Mouse (Mus musculus) embryonic facial prominence, embryonic 12.5 days (tissue): ENCODE measurements at regions not wholly inside any gene's neighbourhood (a gene's known extent, or its start where the extent isn't known, plus 50 kb on each side); places are given as distances from the start of the nearest gene placed in this dataset.

Source experiments
- ATAC-seq: fragments of 200-750 bp; cut with Nextera tagmentation; 2 replicates; pipeline ENCODE4 v1.8.0; 2017; ENCODE audit not compliant: insufficient number of reproducible peaks, insufficient read depth, low FRiP score, low TSS enrichment
- H3K27ac ChIP-seq: fragments of 300-500 bp; sonication (generic); 2 replicates; pipeline ENCODE4 v1.5.1; 2016; ENCODE audit warnings: mild to moderate bottlenecking
- H3K27me3 ChIP-seq: fragments of 300-500 bp; sonication (generic); 2 replicates; pipeline ENCODE4 v1.6.1; 2016; ENCODE audit warnings: mild to moderate bottlenecking, moderate library complexity
- H3K36me3 ChIP-seq: fragments of 300-500 bp; sonication (generic); 2 replicates; pipeline ENCODE4 v1.6.1; 2016; ENCODE audit warnings: mild to moderate bottlenecking
- H3K4me1 ChIP-seq: fragments of 300-500 bp; sonication (generic); 2 replicates; pipeline ENCODE4 v1.6.1; 2016
- H3K4me2 ChIP-seq: fragments of 300-500 bp; sonication (generic); replicated peaks from 2 replicates; pipeline ENCODE4 v1.6.1; 2016; ENCODE audit warnings: mild to moderate bottlenecking, moderate library complexity
- H3K4me3 ChIP-seq: fragments of 300-500 bp; sonication (generic); 2 replicates; pipeline ENCODE4 v1.5.1; 2016; ENCODE audit warnings: mild to moderate bottlenecking
- H3K9ac ChIP-seq: fragments of 300-500 bp; sonication (generic); 2 replicates; pipeline ENCODE4 v1.6.1; 2016; ENCODE audit warnings: mild to moderate bottlenecking, moderate library complexity
- H3K9me3 ChIP-seq: fragments of 300-500 bp; sonication (generic); 2 replicates; pipeline ENCODE4 v1.6.1; 2016; ENCODE audit warnings: mild to moderate bottlenecking, moderate library complexity
- WGBS: fragments of 180-500 bp; shearing (Covaris S2); methylation state at CpG from one replicate; pipeline ENCODE4 v1.1.7; 2016; 5-methylcytosine and 5-hydroxymethylcytosine counted together

- no peak overlapping the region for H3K4me2 ChIP-seq
- H3K4me3 ChIP-seq = no peak overlapping the region
- ATAC-seq = no peak
- peaks cover 12% of the 10 kb centered on the region; the same call in 1 of the 2 replicates for H3K4me1 ChIP-seq
- 29% methylated on average over 4 of the region's 4 CpGs for WGBS
- no peaks in the 10 kb centered on the region for H3K27me3 ChIP-seq
- no peak overlapping the region for H3K9ac ChIP-seq
- no peak overlapping the region for H3K27ac ChIP-seq
- no peaks in the 10 kb centered on the region for H3K36me3 ChIP-seq
- H3K9me3 ChIP-seq = no peaks in the 10 kb centered on the region
These were observed 174.1 kb downstream of the Uaca start for GRCm38 (mm10) chr9:60968281-60969031.

GRCm38 (mm10) chr9:60972201-60972910 lies 178.0 kb downstream of the Uaca start:
- Histone ChIP-seq H3K27me3 (no peaks in the 10 kb centered on the region), H3K4me1 (0 out of 2 replicates have a peak, but pooled peaks cover 8% of the 10 kb centered on the region), H3K4me3 (no peak overlapping the region), H3K36me3 (no peaks in the 10 kb centered on the region), H3K4me2 (no peak overlapping the region), H3K9ac (no peak overlapping the region), H3K9me3 (no peaks in the 10 kb centered on the region), H3K27ac (no peak overlapping the region)
- WGBS = 77% methylated on average over 9 of the region's 9 CpGs
- no peak for ATAC-seq

GRCm38 (mm10) chr9:60974546-60974945 lies 180.2 kb downstream of the Uaca start:
- no peak for ATAC-seq
- WGBS = 86% methylated on average over 1 of the region's 1 CpGs
- no peaks in the 10 kb centered on the region for H3K4me1 ChIP-seq
- no peak overlapping the region for H3K9ac ChIP-seq
- no peak overlapping the region for H3K4me3 ChIP-seq
- no peaks in the 10 kb centered on the region for H3K9me3 ChIP-seq
- no peak overlapping the region for H3K4me2 ChIP-seq
- no peaks in the 10 kb centered on the region for H3K27me3 ChIP-seq
- H3K36me3 ChIP-seq = no peaks in the 10 kb centered on the region
- no peak overlapping the region for H3K27ac ChIP-seq

- 0 out of 2 replicates have a peak, but pooled peaks cover 9% of the 10 kb centered on the region for H3K4me1 ChIP-seq
- ATAC-seq = no peak
- H3K36me3 ChIP-seq = no peaks in the 10 kb centered on the region
- H3K4me2 ChIP-seq = no peak overlapping the region
- no peaks in the 10 kb centered on the region for H3K9me3 ChIP-seq
- H3K27ac ChIP-seq = no peak overlapping the region
- no peaks in the 10 kb centered on the region for H3K27me3 ChIP-seq
- H3K9ac ChIP-seq = no peak overlapping the region
- H3K4me3 ChIP-seq = no peak overlapping the region
- WGBS = 55% methylated on average over 13 of the region's 13 CpGs
These were observed 188.2 kb downstream of the Uaca start for GRCm38 (mm10) chr9:60982383-60983085.

- no peak overlapping the region for H3K27ac ChIP-seq
- H3K9me3 ChIP-seq = no peaks in the 10 kb centered on the region
- no peaks in the 10 kb centered on the region for H3K27me3 ChIP-seq
- H3K4me3 ChIP-seq = no peak overlapping the region
- H3K4me2 ChIP-seq = no peak overlapping the region
- H3K4me1 ChIP-seq = 0 out of 2 replicates have a peak, but pooled peaks cover 9% of the 10 kb centered on the region
- no peaks in the 10 kb centered on the region for H3K36me3 ChIP-seq
- 28% methylated on average over 5 of the region's 5 CpGs for WGBS
- no peak overlapping the region for H3K9ac ChIP-seq
- ATAC-seq = no peak
These were observed 188.9 kb downstream of the Uaca start for GRCm38 (mm10) chr9:60983246-60983645.

- 62% methylated on average over 4 of the region's 4 CpGs for WGBS
These were observed 193.8 kb downstream of the Uaca start for GRCm38 (mm10) chr9:60988113-60988512.

GRCm38 (mm10) chr9:60989670-60990391 lies 195.5 kb downstream of the Uaca start:
- Histone ChIP-seq H3K4me2 (no peak overlapping the region), H3K4me3 (no peak overlapping the region), H3K9me3 (no peaks in the 10 kb centered on the region), H3K4me1 (peaks cover 6% of the 10 kb centered on the region; the same call in 1 of the 2 replicates), H3K9ac (no peak overlapping the region), H3K27me3 (no peaks in the 10 kb centered on the region), H3K27ac (no peak overlapping the region), H3K36me3 (no peaks in the 10 kb centered on the region)
- ATAC-seq = 0 out of 2 replicates have a peak, but pooled peaks have one; percentile 6
- WGBS = 37% methylated on average over 13 of the region's 13 CpGs

More at GRCm38 (mm10) chr9:60988113-60988512, 193.8 kb downstream of the Uaca start:
- Histone ChIP-seq H3K36me3 (no peaks in the 10 kb centered on the region), H3K9me3 (no peaks in the 10 kb centered on the region), H3K4me3 (no peak overlapping the region), H3K9ac (no peak overlapping the region), H3K4me1 (peaks cover 9% of the 10 kb centered on the region; the same call in 1 of the 2 replicates), H3K27ac (no peak overlapping the region), H3K4me2 (no peak overlapping the region), H3K27me3 (no peaks in the 10 kb centered on the region)
- no peak for ATAC-seq

- Histone ChIP-seq H3K4me3 (no peak overlapping the region), H3K27me3 (no peaks in the 10 kb centered on the region), H3K9me3 (no peaks in the 10 kb centered on the region), H3K27ac (no peak overlapping the region), H3K4me1 (peaks cover 6% of the 10 kb centered on the region; the same call in 1 of the 2 replicates), H3K9ac (no peak overlapping the region), H3K4me2 (no peak overlapping the region), H3K36me3 (no peaks in the 10 kb centered on the region)
- WGBS = 62% methylated on average over 5 of the region's 5 CpGs
- ATAC-seq = no peak
These were observed 197.2 kb downstream of the Uaca start for GRCm38 (mm10) chr9:60991509-60991908.

- Histone ChIP-seq H3K4me1 (peaks cover 6% of the 10 kb centered on the region; the same call in 1 of the 2 replicates), H3K4me2 (no peak overlapping the region), H3K9me3 (no peaks in the 10 kb centered on the region), H3K27me3 (no peaks in the 10 kb centered on the region), H3K9ac (no peak overlapping the region), H3K36me3 (no peaks in the 10 kb centered on the region), H3K4me3 (no peak overlapping the region), H3K27ac (no peak overlapping the region)
- ATAC-seq = no peak
- WGBS = 84% methylated on average over 8 of the region's 8 CpGs
These were observed 199.3 kb downstream of the Uaca start for GRCm38 (mm10) chr9:60993661-60994060.

GRCm38 (mm10) chr9:60995096-60995495 lies 200.8 kb downstream of the Uaca start:
- no peak overlapping the region for H3K4me3 ChIP-seq
- no peak overlapping the region for H3K9ac ChIP-seq
- ATAC-seq = no peak
- H3K9me3 ChIP-seq = no peaks in the 10 kb centered on the region
- H3K4me1 ChIP-seq = peaks cover under 1% of the 10 kb centered on the region
- H3K36me3 ChIP-seq = no peaks in the 10 kb centered on the region
- H3K27me3 ChIP-seq = no peaks in the 10 kb centered on the region
- no peak overlapping the region for H3K4me2 ChIP-seq
- no peak overlapping the region for H3K27ac ChIP-seq
- 73% methylated on average over 6 of the region's 6 CpGs for WGBS

- H3K4me3 ChIP-seq = no peak overlapping the region
- H3K4me2 ChIP-seq = no peak overlapping the region
- no peak overlapping the region for H3K9ac ChIP-seq
- no peak overlapping the region for H3K27ac ChIP-seq
- H3K9me3 ChIP-seq = no peaks in the 10 kb centered on the region
- peaks cover 9% of the 10 kb centered on the region; the same call in 1 of the 2 replicates for H3K4me1 ChIP-seq
- 79% methylated on average over 3 of the region's 3 CpGs for WGBS
- no peak for ATAC-seq
- no peaks in the 10 kb centered on the region for H3K27me3 ChIP-seq
- H3K36me3 ChIP-seq = no peaks in the 10 kb centered on the region
These were observed 203.9 kb downstream of the Uaca start for GRCm38 (mm10) chr9:60998086-60998785.
